Mouse (Mus musculus) kidney, postnatal 25 days (tissue): ENCODE results near the gene Slc7a11.
A peak's percentile ranks its signal among the peaks of the same experiment; 100 is the strongest.
"Not testable (repeated sequence)": the region's sequence is repeated elsewhere in the genome, so short reads cannot be mapped to it uniquely, and the experiment has no call there.

ENCODE experiments used
- DNase-seq, 2 experiments: peaks; one replicate each; pipeline ENCODE4 v3.0.0; 2021; ENCODE audit warnings: mixed read lengths in 2 of 2

Gene Slc7a11

DNA sequence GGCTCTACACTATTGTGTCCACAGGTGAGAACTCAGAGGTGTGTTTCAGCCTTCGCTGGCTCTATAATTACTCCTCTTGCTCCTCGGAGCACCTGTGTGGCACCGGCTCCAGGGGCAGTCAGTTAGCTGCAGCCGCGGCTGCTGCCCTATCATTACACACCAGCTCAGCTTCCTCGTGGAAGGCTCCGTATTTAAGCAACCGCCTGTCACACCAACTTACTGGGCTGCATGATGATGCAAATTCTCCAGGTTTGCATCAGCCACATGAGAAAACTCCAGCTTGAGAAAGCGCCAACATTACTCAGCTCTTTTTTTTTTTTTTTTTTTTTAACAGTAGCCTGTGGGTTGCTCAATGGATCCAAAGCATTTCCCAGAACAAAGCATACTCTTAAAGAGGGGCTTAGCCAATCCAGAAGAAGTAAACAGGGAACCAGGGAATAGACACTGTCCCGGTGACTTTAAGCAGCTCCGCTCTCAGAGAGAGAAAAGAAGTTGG, at the start of gene Slc7a11:
TSS of gene Slc7a11 (minus strand) at position 194 of the 496 bp plus-strand sequence.
- peak; percentile 5 to 39 for DNase-seq

DNA sequence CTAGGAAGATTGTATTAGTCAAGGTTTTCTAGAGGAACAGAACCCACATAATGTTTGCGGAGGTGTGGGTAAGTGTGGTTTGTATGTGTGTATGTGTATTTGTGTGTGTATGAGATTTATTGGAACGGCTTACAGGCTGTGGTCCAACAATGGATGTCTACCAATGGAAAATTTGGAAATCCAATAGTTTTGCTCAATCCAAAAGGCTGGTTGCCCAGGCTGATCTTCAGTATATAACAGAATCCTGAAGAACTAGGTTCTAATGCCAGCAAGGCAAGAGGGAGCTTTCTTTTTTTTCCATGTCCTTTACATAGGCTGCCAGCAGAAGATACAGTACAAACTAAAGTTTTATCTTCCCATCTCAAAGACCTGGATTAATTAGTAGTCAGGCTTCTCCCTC, 48.3 kb upstream of the Slc7a11 start:
- no peak for DNase-seq

DNA sequence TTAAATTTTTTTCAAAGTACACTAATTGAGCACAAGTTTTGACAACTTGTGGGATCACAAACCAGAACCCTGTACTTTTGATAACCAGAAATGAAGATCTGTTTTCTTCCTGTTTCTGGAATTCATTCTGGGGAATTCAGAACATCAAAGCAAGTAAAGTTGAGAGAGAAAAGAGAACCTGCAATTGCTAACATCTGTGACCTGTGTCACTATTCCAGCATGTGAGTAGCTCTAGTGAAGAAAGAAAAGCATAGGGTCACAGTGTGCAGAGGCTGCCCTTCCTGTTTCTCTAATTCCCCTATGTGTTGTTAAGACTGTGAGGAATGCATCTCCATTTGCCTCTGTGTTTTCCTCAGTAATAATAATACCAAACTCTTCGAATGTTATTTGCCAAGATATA, 40.7 kb upstream of the Slc7a11 start:
- no peak for DNase-seq

DNA sequence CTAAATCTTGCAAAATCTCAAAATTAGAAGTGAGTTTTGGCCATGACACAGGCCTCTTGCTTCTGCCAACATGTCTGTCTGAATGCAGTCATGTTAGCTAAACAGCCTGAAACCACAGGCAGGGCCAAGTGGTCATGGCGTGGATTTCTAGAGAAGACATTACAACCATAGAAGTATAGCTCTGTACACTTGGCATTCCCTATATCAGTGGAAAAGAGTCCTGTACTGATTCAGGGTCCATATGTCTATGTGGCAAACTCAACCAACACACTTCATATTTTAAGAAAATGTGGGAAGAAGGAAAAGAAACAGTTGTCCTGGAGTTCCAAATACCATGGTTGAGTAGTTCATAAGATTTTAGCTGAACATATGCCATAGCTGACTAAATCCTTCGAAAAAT, 18.8 kb upstream of the Slc7a11 start:
- DNase-seq = no peak

DNA sequence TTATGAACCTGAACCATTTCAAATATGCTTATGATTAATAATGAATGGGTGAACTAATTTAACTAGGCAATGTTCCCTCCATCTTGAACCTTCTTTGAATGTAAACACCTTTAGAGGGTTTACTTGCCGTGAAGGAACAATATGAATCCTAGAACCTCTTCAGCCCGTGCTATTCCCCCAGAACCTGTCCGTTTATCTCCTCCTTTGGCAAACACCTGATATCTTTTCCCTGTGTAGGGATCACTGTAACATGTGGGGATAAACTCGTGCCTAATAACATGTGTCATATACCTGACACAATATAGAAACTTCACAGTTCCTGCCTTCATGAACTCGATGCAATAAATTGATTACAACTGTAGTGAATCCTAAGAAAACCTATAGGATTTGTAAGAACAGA, 13.7 kb upstream of the Slc7a11 start:
- DNase-seq = no peak

DNA sequence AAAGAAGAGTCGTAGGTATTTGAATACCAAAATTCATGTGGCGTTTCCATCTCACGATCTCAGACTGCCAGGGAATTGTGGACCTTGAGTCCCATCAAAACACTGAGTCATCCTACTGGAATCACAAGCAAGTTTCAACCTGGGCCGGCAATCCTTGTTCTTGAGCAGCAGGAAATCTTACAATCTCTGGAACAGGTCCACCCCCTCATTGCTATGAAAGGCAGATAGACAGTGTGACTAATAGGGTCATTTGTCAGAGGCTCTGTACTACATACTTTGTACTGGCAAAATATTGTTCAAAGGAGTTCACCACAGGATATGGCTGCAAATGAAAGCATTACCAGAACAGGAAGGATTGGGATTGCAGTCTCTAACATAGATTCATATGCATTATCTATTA, 13.2 kb upstream of the Slc7a11 start:
- DNase-seq = no peak

DNA sequence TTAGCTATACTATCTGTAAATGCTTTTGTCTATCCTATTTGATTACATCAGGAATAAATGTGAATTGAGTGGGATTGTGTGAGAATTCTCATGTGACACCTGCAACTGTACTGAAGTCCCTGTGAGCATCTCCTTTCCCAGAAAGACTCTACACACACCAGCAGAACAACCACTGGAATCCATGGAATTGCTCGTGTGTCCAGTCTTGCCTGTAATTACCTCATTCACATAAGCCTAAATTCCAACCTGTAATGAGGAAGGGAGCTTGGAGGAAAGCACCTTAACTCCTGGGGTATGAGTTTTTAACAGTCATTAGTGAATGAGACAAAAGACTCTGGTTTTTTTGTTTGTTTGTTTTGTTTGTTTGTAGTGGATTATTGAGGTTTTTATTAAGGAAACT, 12.6 kb upstream of the Slc7a11 start:
- no peak for DNase-seq

DNA sequence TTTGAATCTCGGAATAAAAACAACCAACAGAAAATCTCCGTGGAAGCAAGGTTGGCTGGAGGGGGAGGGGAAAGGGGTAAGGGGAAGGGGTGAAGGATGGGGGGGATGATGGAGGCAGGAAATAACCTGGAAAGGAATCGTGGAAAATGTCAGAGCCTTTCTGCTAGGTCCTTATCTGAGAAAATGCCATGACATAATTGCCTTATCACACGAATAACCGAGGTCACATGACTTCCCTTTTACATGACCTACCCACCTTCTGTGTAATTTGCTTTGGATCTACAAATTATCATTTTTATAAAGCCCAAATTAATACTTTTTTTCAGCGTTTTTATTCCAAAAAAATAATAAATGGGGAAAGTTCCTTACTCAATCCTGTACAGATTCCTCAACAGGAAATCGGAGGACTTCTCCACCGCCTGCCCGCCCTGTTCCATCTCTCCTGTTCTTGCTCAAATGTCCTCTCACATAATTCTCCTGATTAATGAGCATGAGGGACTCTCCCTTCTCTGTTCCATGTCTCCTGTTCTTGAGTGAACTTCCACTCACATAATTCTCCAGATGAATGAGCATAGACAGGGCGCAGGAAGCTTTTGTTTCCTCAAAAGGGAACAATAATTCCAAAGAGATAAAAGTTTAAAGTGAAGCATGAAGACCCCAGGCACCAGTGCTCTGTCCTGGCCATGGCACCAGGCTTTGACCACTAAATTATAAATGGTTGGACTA, 1.8 kb upstream of the Slc7a11 start:
- no peak for DNase-seq

DNA sequence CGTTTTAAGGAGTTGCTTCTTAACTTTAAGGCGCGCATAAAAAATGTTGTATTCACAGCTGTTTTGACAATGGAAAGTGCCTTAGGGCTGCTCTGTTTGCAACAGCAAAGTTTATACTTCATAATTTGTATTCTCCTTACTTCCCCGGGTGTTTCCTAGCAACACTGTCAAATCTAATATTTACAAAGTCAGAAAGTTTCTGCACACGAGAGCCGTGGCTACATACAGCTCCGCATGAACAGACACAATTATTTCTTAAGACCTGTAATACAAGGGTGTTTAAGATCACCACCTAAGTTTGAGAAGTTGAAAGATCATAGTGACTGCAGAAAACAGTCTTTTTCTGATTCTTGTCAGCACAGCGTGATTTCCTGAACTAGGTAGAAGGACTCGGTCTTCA, 528 bp upstream of the Slc7a11 start:
- no peak for DNase-seq

DNA sequence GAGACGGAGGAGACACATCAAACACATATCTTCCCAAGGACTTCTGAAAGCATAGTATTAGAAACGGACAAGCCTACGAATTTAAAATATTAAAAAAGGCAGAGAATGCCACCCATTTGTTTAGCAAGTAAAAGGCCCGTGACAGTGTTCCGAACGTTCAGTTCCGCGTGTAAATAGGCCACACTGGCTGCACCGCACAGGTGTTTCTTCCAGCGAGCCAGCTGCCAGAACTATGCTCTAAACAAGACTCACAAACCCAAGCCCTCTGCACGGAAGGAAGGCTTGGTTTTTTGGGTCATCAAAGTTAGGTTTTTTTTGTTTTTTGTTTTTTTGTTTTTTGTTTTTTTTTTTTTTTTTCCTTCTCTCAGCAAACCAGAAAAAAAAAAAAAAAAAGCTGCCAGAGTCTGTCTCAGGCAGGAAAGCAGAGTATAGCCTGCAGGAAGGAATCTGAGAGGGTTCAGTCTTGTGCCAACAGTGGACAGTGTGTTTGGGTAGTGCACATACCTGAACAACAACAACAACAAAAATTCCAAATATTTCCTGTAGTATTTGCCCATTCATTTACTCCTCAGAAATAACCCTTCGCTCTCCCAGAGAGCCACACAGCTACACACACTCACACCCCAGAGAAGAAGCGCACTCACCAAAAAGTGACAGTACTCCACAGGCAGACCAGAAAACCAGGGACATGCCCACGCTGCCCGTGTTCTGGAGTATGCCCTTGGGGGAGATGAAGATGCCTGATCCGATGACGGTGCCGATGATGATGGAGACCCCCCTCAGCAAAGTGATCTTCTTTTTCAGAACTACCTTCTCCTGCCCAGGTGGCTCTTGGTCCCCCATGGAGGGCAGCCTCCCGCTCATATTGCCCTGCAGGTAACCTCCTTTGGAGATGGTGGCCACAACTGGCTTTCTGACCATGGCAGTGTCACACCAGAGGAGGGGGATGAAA, 797 bp downstream of the Slc7a11 start:
- DNase-seq = peak in 1 of 2 experiments; percentile 33

DNA sequence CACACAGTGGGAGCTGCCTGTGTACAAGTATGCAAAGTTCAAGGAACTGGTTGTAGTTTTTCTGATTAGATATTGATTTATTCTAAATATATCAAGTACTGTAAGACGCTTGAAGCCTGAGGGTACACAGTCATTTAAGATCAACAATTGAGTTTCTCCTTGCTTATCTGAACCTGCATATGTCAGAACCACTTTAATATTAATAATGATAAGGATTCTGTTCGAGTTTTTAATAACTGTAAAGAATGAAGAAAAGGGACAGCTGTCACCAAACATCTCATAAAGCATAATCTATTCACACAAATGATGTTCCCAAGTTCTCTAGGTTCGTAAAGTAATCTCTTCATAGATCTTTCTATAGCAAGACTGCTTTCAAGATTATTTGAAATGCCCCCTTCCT, 2.1 kb downstream of the Slc7a11 start:
- no peak for DNase-seq

DNA sequence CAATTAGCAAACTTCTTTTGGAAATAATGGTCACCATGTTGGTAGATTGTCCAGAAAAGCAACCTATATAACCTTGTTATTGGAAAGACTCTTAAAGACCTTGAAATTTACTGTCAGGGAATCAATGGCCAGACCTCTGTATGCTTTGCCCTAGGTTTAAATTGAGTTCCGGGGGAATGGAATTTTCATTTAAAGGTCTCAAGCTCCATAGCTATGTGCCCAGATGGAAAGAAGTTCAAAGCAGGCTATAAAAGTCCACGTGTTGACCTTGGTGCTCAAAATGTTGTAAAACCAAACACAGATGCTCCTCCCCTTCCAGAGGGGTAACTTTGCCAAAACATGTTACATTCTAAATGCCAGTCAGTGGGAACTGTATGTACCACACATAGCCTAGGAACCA, 3.0 kb downstream of the Slc7a11 start:
- DNase-seq = no peak

DNA sequence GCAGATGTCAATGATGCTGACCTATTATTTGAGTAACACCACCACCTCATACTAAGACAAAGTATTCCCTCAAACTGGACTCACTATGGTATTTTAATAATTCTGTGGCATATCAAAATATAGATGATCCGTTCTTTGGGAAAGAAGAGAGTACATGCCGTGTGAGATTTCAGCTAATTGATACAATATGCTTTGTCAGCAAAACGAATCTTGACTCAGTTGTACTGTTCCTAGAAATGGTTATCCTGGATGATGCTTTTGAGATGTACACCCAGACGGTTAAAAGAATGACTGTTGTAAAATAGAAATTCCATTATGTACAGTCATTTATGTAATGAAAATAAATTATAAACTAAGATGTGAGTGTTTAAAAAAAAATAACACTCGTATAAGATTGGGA, 4.0 kb downstream of the Slc7a11 start:
- DNase-seq = no peak

DNA sequence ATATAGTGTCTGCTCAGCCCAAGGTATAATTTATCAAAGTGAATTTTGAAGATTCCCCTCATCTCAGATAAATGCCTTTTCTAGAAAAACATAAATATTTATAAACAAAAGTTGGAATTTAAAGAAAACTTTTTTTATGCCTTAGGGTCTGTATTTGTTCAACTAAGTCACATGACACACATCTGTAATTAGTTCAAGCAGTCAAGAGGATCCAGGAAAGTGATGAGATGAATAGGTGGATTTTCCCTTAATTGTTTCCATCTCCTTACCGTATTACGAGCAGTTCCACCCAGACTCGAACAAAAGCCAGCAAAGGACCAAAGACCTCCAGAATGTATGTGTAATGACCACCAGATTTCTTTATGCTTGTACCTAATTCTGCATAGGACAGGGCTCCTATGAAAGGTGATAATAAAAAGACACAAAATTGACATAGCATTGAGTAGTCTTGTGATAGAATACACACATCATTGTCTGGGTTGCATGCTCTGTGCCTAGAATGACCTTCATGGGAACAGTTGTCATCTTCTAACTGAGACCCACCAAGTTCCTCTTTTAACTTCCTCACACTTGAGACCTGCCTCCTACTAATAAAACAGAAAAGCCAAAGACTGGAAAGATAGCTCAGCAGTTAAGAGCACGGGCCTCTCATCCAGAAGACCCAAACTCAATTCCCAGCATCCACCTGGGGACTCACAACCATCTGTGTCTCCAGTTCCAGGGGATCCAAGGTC, 4.7 kb downstream of the Slc7a11 start:
- no peak for DNase-seq

DNA sequence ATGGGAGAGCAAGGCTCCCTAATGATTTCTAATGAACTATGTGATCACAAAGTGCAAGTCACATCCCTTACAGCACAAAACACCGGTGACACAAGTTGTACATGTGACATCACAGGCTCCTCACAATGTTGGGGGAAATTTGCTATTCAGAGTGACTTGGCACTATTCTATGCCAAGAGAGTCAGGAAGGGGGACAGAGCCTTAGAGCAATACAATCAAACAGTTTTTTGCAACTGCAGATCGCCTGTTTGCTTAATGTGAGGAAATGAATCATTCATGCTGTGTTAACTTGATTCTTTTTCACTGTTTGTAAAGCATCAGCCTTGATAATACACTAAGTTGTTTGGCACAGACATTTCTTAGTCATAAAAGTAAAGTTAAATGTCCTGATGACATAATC, 5.3 kb downstream of the Slc7a11 start:
- not testable (repeated sequence) for DNase-seq

DNA sequence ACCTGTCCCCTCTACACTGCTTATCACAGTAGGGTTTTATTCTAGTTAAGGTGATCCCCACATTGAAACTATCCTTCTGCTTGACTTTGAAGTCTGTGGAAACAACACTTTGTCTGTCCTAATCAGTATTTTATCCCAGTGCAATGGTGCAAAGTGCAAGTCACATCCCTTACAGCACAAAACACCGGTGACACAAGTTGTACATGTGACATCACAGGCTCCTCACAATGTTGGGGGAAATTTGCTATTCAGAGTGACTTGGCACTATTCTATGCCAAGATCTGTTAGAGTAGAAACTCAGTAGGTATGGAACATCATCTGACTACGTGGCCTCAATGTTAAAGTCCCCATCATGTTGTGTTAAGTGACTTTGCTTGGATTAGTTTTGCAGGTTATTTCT, 7.0 kb downstream of the Slc7a11 start:
- DNase-seq = not testable (repeated sequence)

DNA sequence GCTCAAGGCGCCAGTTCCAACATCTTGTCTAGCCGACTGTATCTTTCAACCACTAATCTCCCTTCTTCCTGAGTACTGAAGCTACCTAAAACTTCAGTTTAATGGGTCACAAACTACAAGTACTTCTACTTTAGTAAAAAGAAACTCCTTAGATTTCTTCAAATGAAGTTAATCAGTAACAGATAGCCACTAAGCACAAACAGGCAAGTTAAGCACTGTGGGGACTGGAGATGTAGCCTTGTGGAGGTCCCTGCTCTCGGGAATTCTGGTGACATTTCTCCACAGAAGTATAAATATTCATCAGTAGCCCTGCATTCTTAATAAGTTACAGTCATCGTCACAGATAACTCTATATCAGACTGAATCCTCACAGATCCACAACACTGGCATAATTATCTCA, 9.6 kb downstream of the Slc7a11 start:
- DNase-seq = no peak

DNA sequence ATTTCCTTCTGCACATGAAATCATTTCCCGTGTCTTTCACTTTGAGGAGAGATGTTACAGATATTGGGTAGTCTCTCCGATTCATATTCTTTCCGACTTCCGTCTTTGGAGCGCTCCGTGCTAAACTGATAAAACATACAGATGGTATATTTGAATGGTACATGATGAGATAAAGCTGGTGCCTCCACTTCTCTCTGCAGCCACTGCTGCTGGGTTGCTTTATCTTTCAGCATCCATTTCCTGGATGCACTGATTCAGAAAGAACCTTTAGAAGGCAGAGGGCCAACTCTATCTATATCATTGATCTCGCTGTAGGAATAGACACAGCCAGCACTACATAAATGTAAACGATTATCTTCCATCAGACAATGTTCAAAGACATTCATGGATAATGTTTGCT, 12.6 kb downstream of the Slc7a11 start:
- DNase-seq = no peak

DNA sequence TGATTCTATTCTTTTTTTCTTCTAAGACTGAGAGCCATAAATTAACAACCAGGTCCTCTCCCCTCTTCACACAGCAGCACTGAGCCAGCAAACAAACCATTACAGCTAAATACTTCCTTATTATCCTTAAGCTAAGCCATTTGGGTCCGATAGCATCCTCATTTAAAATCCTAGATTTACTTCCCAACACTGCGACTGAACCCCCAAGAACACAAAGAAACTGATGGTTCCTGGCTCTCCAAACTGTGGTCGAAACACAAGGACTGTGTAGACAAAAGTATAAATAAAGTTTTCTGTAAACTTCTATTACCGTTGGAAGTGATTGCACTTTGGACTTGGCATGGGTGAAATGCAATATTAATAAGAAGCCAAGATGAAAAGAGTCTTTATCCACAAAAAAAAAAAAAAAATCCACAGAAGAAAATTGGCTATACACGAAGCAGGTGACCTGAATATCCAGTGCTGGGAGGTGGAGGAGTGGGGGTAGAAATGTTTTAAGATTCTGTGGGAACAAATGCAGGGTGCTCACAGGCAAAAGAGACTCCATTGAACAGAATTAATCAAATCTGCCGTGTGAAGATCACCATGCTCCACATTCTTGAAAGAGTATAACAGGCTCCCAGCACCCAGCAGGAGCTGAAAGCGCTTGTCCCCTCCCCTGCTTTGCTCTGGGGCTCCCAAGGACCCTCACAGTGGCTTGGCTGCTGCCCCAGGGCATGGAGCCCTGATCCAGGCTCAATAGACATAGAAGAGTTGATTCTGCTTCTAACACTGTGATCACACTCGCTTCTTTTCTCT, 21.7 kb downstream of the Slc7a11 start:
- no peak for DNase-seq

DNA sequence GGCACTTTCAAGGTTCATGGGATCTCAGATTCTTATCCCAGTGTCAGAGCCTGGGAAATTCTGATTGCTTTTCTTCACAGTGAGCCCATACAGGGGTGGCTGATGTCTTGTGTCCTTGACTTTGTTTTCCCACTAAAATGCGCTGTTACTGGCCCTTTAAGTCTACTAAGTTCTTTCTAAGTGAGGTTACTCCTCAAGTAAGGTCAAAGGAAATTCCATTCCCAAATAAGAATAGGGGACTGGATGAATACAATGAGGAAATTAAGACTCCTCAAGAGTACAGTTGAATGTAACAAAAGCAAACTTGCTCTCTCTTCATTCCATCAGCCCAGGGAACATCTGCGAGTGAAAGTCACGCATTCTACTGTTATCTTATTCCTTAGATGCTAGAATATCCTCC, 24.3 kb downstream of the Slc7a11 start:
- no peak for DNase-seq

DNA sequence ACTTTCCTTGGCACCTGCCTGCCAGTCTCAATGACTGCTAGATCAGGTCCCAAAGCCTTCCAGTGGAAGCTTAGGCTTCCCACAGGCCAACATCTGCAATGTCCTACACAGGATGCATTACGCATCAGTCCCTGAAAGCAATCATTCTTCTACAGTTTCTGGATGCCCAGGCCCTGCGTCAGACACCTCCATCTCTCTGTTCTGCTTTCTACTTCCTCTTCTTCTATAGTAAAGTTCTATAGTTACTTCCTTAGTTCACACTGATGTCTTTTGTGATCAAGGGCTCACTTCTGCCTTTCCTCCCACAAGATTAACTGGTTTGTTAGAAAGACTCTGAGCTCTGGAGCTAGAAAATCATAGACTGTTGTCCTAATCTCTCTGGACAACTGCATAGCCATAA, 36.6 kb downstream of the Slc7a11 start:
- no peak for DNase-seq

DNA sequence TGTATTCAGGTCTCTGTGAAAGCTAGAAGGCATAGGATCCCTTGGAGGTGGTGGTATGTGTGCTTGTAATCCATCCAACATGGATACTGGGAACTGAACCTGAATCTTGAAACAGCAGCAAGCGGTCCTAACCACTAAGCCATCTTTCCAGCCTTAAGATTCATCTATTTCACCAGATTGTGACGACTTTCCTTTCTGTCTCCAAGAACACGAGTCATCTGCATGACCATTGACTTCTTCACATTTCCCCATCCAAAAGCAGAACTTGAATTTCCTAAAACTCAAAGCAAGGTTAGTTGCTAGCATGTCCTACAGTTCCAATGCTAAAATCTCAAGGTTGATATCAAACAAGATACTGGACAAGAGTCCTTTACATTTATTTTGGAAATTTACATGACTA, 37.5 kb downstream of the Slc7a11 start:
- no peak for DNase-seq
